Mouse (Mus musculus): Measurements from ENCODE around the gene Glra1. TPM values are rescaled to one million over a fixed set of nuclear protein-coding genes. Genes with fewer than 3 reads are reported as not detected.

Glra1 gene
- polyA plus RNA-seq (2017; shearing (Covaris generic)) = not detected

DNA sequence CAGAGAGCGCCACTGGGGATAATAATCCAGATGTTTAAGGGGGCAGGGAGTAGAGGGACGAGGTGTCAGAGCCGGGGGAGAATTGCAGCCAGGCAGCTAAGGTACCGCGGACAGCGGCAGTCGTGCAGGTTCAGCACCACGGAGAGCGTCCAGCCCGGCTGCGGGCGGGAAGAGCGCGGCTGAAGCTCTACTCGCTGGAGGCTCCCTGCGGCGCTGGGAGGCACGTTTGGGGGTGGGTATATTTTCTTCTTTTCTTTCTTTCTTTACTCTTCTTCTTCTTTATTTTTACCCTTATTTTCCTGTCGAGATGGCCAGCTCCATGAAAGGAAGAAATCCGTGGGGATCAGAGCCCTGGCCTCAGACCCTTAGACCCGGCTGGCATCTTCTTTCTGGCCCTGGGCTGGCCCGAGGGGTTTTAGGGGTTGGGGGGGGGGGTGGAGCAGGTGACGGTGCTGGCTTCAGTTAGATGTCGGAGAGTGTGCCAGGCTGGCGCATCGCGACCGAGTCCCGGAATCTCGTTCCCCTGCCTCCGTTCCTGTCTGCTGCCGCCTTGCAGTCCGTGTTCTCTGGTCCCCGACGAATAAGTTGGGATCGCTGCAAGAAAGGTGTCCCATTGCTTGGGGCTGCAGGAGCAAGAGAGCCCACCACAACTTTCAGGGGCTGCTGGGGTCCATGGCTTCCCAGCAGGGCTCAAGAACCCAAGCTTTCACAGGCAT is at the start of gene Glra1:
Gene Glra1 (minus strand): TSS at position 391 of the 716 bp plus-strand sequence.

DNA sequence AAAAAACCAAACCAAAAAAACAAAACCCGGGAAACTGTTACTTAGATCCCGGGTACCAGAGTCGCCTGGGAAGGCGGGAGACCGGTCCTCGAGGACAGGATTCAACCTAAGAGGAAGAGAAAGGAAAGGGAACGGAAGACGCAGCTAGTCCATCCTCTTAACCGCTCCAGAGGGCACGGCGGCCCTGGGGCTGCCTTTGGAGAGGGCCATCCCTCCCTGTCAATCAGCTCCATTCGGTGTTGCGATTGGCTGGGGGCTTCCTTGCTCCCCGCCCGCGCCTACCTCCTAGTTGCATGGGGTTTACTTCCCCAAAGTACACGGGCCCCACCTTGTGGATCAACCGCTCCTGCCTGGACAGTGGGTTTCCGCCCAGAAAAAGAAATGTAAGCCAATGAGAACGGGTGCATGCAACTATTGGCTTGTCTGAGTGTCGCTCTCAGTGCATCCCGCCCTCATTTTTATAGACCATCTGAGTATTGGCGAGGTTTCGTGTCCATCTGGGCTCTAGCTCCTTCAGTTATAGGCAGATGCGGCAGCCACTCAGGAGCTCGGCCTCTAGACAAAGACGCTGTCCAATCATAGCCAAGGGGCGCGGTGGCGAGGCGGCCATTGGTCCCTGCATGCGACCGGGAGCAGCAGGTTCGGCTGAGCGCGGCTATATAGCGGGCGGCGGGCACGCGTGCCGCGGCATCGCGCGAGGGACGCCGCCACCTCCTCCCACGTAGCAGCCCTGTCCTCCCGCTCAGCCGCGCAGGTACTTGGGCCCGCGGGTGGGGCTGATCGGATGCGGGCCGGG is 138.8 kb downstream of the Glra1 start, which contains the start of gene G3bp1:
Gene G3bp1 (plus strand): TSS at position 638 of the 796 bp plus-strand sequence.

Other genes starting within 250 kb of the Glra1 start
- gene Sparc, start 185.0 kb downstream of the Glra1 start, polyA plus RNA-seq (2017; shearing (Covaris generic)) = 0.37 TPM
- 191 TPM for gene Atox1, start 147.0 kb downstream of the Glra1 start, polyA plus RNA-seq (2017; shearing (Covaris generic))
- gene G3bp1, start 138.5 kb downstream of the Glra1 start, polyA plus RNA-seq (2017; shearing (Covaris generic)) = 152 TPM